Mouse (Mus musculus) kidney, postnatal 0 days (tissue): ENCODE measurements around the gene Nfkb2. TPM values are rescaled to one million over a fixed set of nuclear protein-coding genes. Genes with fewer than 3 reads are reported as not detected.

Experiments used
- ATAC-seq: fragments of 200-750 bp; cut with Nextera tagmentation; replicated peaks from 2 replicates; pipeline ENCODE4 v1.8.0; 2017; ENCODE audit warnings: low read depth, moderate number of reproducible peaks, moderate TSS enrichment, moderate library complexity; ENCODE audit not compliant: low FRiP score
- DNase-seq: peaks from one replicate; pipeline ENCODE4 v3.0.0-alpha.2; 2016; ENCODE audit warnings: low spot score
- H3K27ac ChIP-seq: fragments of 300-500 bp; sonication (generic); 2 replicates; pipeline ENCODE4 v1.5.1; 2014; ENCODE audit warnings: mild to moderate bottlenecking
- H3K27me3 ChIP-seq: fragments of 300-500 bp; sonication (generic); 2 replicates; pipeline ENCODE4 v1.6.1; 2014; ENCODE audit warnings: low read length, mixed read lengths; ENCODE audit not compliant: insufficient read depth
- H3K36me3 ChIP-seq: fragments of 300-500 bp; sonication (generic); 2 replicates; pipeline ENCODE4 v1.6.1; 2014; ENCODE audit warnings: low read length, mixed read lengths; ENCODE audit not compliant: insufficient read depth
- H3K4me1 ChIP-seq: fragments of 300-500 bp; sonication (generic); replicated peaks from 2 replicates; pipeline ENCODE4 v1.6.1; 2014; ENCODE audit warnings: antibody characterized with exemption, low read length, mixed read lengths; ENCODE audit not compliant: insufficient read depth
- H3K4me2 ChIP-seq: fragments of 300-500 bp; sonication (generic); 2 replicates; pipeline ENCODE4 v1.6.1; 2014; ENCODE audit warnings: mild to moderate bottlenecking, low read length, moderate library complexity, mixed read lengths
- H3K4me3 ChIP-seq: fragments of 300-500 bp; sonication (generic); replicated peaks from 2 replicates; pipeline ENCODE4 v1.5.1; 2014; ENCODE audit warnings: low read depth, low read length
- H3K9ac ChIP-seq: fragments of 300-500 bp; sonication (generic); 2 replicates; pipeline ENCODE4 v1.6.1; 2014; ENCODE audit warnings: low read depth, low read length
- H3K9me3 ChIP-seq: fragments of 300-500 bp; sonication (generic); replicated peaks from 2 replicates; pipeline ENCODE4 v1.6.1; 2016; ENCODE audit warnings: low read length, inconsistent platforms, mixed read lengths
- CTCF ChIP-seq: IDR thresholded peaks from 2 replicates; pipeline ENCODE4 v1.5.1; 2016; ENCODE audit warnings: antibody characterized with exemption, low read depth, mild to moderate bottlenecking, moderate library complexity
- WGBS: fragments of 180-500 bp; shearing (Covaris S2); extraction: QIAGEN DNeasy Blood & Tissue Kit; methylation state at CpG from one replicate; pipeline ENCODE4 v1.1.7; 2014; 5-methylcytosine and 5-hydroxymethylcytosine counted together
- polyA plus RNA-seq: library from polyadenylated mRNA; unstranded; fragments of >200 nt; fragmentation: Nextera tagmentation; extraction: Ambion mirVana; gene quantifications from 2 replicates; pipeline ENCODE4 v1.2.1, GENCODE M21; 2015

The Nfkb2 gene
- polyA plus RNA-seq, 1 experiment from 2014 or later = 8.7 TPM

- no peak overlapping the region for H3K9ac ChIP-seq
- ATAC-seq (no peak), DNase-seq (no peak)
- peaks cover 32% of the 10 kb centered on the region for H3K27me3 ChIP-seq
- 61% methylated on average over 11 of the region's 11 CpGs for WGBS
- no peak for TF ChIP-seq CTCF
- peaks cover 14% of the 10 kb centered on the region for H3K4me1 ChIP-seq
- H3K27ac ChIP-seq = no peak overlapping the region
- no peak overlapping the region for H3K4me2 ChIP-seq
- H3K36me3 ChIP-seq = no peaks in the 10 kb centered on the region
- H3K9me3 ChIP-seq = no peaks in the 10 kb centered on the region
- no peak overlapping the region for H3K4me3 ChIP-seq
Measured at GRCm38 (mm10) chr19:46324366-46324765, 20.2 kb downstream of the Nfkb2 start.

DNA sequence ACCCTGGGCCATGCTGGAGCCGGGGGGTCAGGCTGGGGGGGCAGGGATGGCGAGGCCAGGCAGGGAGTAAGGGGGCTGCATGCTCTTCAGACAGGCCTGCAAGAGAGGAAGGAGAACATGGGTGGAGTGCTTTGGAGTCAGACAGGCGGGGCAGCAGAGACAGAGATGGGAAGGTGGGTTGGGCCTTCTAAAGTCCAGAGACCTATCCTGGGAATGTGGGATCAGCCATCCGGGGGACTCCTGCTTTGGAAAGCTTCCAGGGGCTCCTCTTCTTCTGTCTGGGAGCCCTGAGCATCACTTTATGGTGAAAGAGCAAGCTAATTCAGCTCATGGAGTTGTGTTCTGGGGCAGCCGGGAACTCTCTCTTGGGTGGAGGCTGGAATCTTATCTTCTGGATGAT is 20.8 kb downstream of the Nfkb2 start:
- Histone ChIP-seq H3K27ac (no peak overlapping the region), H3K4me2 (no peak overlapping the region), H3K9me3 (no peaks in the 10 kb centered on the region), H3K4me1 (peaks cover 19% of the 10 kb centered on the region), H3K36me3 (no peaks in the 10 kb centered on the region), H3K27me3 (peaks cover 26% of the 10 kb centered on the region), H3K9ac (no peak overlapping the region), H3K4me3 (no peak overlapping the region)
- no peak for TF ChIP-seq CTCF
- WGBS = 64% methylated on average over 5 of the region's 5 CpGs
- no peak for ATAC-seq
- no peak for DNase-seq

DNA sequence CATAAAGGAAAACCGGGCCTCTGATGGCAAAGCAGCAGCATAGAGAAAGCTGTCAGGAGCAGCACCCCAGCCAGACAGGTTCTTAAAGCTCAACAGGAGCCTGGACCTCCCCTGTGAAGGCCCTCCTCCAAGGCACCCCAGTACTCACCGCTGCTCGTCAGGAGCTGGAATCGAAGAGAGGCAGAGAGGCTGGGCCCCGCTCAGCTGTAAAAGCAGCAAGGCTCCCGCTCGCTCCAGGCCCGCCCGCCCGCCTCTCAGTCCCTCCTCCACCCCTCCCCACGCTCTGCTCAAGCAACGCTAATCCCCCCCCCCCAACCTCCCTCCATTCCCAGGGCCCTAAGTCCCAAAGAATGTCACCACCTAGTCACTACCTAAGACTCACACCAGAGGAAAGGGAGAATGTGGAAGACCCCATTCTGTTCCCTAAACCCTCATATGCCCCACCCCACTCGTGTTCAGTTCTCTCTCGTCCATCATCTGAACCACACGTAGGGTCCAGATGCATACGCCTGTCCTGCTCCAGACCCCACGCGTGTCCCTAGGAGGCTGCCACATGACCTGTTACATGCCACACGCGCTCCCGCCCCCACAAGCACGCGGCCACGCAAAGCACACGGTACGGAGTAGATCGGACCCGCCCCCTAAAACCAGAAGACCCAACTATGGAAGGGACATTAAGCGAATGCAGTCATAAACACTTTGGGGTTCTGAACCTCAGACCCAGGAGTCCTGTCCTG is 22.1 kb downstream of the Nfkb2 start:
- Histone ChIP-seq H3K9ac (no peak overlapping the region), H3K27ac (no peak overlapping the region), H3K4me3 (no peak overlapping the region), H3K36me3 (peaks cover 7% of the 10 kb centered on the region), H3K9me3 (no peaks in the 10 kb centered on the region), H3K4me2 (peak overlapping the region; percentile 89; the same call in 1 of the 2 replicates), H3K4me1 (peaks cover 19% of the 10 kb centered on the region), H3K27me3 (peaks cover 25% of the 10 kb centered on the region)
- DNase-seq (no peak), ATAC-seq (no peak)
- WGBS = 3% methylated on average over 29 of the region's 29 CpGs
- no peak for TF ChIP-seq CTCF

GRCm38 (mm10) chr19:46326756-46327305 is 22.7 kb downstream of the Nfkb2 start, which contains the start of gene Psd:
TSS of gene Psd (minus strand) at chr19:46327156.
- no peak for TF ChIP-seq CTCF
- peak within 1 kb of the TSS; percentile 89 for H3K4me2 ChIP-seq
- H3K4me3 ChIP-seq = peak within 1 kb of the TSS; percentile 58
- peak within 1 kb of the TSS; percentile 70 for H3K9ac ChIP-seq
- H3K27ac ChIP-seq = peak within 1 kb of the TSS; percentile 84
- under 1% methylated on average over 35 of the region's 35 CpGs for WGBS
- peaks cover 19% of the 10 kb centered on the region for H3K4me1 ChIP-seq
- peaks cover 25% of the 10 kb centered on the region for H3K27me3 ChIP-seq
- DNase-seq (peak; percentile 32), ATAC-seq (no peak)
- peaks cover 13% of the 10 kb centered on the region for H3K36me3 ChIP-seq
- no peaks in the 10 kb centered on the region for H3K9me3 ChIP-seq

DNA sequence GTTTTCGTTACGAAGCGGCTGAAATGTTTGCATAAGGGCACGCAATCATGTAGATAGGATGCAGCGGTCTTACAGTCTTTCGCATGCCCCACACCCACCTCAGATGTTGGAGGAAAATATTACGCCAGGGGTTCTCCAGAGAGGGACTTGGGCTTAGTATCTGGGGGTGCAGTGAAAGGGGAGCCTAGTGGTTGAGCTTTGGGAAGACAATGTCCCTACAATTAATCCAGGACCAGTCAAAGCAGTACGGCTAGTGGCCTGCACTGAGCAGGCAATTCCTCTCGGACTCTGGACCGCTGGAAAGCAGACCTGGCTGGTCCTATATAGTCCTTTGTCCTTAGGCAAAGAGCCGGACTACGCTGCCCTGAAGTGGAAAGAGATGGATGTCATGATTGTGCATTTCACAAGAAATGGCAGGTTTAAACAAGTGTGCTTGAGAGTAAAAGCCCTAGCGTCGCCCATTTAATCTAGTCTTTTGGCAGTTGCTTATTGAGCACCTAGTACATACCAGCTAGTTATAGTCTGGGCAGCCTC is 23.5 kb downstream of the Nfkb2 start:
- 32% methylated on average over 14 of the region's 14 CpGs for WGBS
- DNase-seq = no peak
- TF ChIP-seq CTCF = no peak
- H3K4me2 ChIP-seq = peak overlapping the region; percentile 89
- peak overlapping the region; percentile 84 for H3K27ac ChIP-seq
- H3K9ac ChIP-seq = peak overlapping the region; percentile 70; the same call in 1 of the 2 replicates
- H3K27me3 ChIP-seq = peaks cover 24% of the 10 kb centered on the region
- peaks cover 16% of the 10 kb centered on the region for H3K36me3 ChIP-seq
- no peak for ATAC-seq
- peak overlapping the region; percentile 58 for H3K4me3 ChIP-seq
- peaks cover 19% of the 10 kb centered on the region for H3K4me1 ChIP-seq
- H3K9me3 ChIP-seq = no peaks in the 10 kb centered on the region

- H3K36me3 ChIP-seq = peaks cover 16% of the 10 kb centered on the region
- peaks cover 19% of the 10 kb centered on the region for H3K4me1 ChIP-seq
- TF ChIP-seq CTCF = no peak
- peaks cover 19% of the 10 kb centered on the region for H3K27me3 ChIP-seq
- peak within 1 kb of the TSS; percentile 70 for H3K9ac ChIP-seq
- DNase-seq = peak; percentile 97
- peak; percentile 83 for ATAC-seq
- H3K27ac ChIP-seq = peak within 1 kb of the TSS; percentile 84
- WGBS = under 1% methylated on average over 74 of the region's 81 CpGs
- H3K4me2 ChIP-seq = peak within 1 kb of the TSS; percentile 89
- peak within 1 kb of the TSS; percentile 58 for H3K4me3 ChIP-seq
- no peaks in the 10 kb centered on the region for H3K9me3 ChIP-seq
Measured at GRCm38 (mm10) chr19:46328081-46329030, 24.2 kb downstream of the Nfkb2 start, which contains the start of gene Fbxl15. TSS of gene Fbxl15 (plus strand) at chr19:46328184.
